Mouse (Mus musculus) urinary bladder, postnatal 0 days (tissue): Measurements from ENCODE around the gene Hist1h2bm. TPM values are rescaled to one million over a fixed set of nuclear protein-coding genes. Genes with fewer than 3 reads are reported as not detected.

Source experiments
- microRNA-seq: library from miRNA; unstranded; fragments of <30 nt; microRNA quantifications from one replicate; pipeline ENCODE4, GENCODE M21; 2016
- polyA plus RNA-seq: library from polyadenylated mRNA; unstranded; fragments of >200 nt; fragmentation: Nextera tagmentation; extraction: Ambion mirVana; gene quantifications from 2 replicates; pipeline ENCODE4 v1.2.1, GENCODE M21; 2015

Hist1h2bm gene
- 0.61 and 1.5 TPM in 2 replicates for polyA plus RNA-seq

DNA sequence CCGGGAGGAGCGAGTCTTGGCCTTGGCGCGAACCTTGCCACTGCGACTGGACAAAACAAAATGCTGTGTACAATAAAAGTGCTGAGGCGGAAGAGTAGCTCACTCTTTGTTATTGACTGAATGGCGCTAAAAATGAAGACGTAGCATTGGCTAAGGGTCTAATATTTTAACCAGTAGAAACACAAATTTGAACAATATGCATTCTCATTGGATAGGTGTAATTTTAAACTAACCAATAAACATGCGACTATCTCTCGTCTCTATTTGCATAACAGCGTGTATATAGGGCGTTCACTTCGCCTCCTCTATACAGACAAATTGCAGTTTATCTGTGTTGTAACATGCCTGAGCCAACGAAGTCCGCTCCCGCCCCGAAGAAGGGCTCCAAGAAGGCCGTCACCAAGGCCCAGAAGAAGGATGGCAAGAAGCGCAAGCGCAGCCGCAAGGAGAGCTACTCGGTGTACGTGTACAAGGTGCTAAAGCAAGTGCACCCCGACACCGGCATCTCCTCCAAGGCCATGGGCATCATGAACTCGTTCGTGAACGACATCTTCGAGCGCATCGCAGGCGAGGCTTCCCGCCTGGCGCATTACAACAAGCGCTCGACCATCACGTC, at the start of gene Hist1h2bm:
Gene Hist1h2bm, plus strand, starts transcription at position 288 of the 616 bp plus-strand sequence.

DNA sequence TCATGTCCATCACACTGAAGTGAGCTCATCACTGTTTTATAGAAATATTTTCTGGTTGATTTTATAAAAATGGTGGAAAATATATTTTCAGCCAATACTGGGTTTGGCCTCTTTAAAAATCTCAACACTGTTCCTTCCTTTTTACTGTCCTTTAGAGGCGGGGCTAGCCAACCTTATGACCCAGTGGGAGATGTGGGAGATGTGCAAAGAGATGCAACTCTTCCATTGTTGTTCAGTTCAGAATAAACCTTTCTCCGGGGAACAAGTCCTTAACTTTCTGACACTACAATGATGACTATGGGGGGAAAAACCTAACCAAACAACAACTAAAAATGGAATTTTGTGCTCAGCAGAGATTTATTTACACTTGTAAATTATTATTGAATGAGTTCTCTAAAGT, 44.5 kb upstream of the Hist1h2bm start, which contains the start of gene Olfr1360:
Gene Olfr1360, minus strand, starts transcription at position 101 of the 400 bp plus-strand sequence.

DNA sequence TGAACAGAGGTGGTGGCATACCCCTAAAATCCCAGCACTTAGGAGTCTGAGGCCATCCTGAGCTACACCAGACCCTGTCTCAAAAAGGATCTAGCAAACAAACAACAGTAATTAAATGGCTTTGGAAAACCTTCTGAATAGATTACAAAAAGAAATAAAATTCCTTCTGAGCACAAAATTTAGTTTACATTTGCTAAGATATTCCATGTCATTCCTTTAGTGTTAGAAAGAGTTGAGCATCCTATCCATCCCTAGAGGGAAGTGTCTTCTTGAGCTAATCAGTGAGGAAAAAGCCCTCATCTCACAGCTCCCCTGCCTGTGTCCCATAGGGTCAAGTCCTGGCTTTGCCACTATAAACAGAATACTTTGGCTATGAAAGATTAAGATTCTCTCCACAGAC, 24.0 kb upstream of the Hist1h2bm start, which contains the start of gene Olfr1359:
Gene Olfr1359, plus strand, starts transcription at position 301 of the 400 bp plus-strand sequence.

DNA sequence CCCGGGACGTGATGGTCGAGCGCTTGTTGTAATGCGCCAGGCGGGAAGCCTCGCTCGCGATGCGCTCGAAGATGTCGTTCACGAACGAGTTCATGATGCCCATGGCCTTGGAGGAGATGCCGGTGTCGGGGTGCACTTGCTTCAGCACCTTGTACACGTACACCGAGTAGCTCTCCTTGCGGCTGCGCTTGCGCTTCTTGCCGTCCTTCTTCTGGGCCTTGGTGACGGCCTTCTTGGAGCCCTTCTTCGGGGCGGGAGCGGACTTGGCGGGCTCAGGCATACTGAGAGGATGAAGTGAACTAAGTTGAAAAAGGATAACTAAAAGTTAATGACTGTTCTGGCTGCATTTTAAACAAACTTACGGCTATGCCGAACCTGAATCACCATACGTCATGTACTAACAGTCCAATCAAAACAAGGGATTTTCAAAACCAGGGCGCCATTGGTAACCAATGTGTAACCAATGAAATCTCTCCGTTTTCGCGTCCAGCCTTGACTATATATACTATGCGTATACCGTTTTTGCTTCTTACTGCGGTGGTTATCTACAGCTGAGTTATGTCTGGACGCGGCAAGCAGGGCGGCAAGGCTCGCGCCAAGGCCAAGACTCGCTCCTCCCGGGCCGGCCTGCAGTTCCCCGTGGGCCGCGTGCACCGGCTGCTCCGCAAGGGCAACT, 5.8 kb upstream of the Hist1h2bm start, which contains the start of the genes Hist1h2bl and Hist1h2ai:
Gene Hist1h2bl, minus strand, starts transcription at position 280 of the 676 bp plus-strand sequence.
Gene Hist1h2ai, plus strand, starts transcription at position 559 of the 676 bp plus-strand sequence.

DNA sequence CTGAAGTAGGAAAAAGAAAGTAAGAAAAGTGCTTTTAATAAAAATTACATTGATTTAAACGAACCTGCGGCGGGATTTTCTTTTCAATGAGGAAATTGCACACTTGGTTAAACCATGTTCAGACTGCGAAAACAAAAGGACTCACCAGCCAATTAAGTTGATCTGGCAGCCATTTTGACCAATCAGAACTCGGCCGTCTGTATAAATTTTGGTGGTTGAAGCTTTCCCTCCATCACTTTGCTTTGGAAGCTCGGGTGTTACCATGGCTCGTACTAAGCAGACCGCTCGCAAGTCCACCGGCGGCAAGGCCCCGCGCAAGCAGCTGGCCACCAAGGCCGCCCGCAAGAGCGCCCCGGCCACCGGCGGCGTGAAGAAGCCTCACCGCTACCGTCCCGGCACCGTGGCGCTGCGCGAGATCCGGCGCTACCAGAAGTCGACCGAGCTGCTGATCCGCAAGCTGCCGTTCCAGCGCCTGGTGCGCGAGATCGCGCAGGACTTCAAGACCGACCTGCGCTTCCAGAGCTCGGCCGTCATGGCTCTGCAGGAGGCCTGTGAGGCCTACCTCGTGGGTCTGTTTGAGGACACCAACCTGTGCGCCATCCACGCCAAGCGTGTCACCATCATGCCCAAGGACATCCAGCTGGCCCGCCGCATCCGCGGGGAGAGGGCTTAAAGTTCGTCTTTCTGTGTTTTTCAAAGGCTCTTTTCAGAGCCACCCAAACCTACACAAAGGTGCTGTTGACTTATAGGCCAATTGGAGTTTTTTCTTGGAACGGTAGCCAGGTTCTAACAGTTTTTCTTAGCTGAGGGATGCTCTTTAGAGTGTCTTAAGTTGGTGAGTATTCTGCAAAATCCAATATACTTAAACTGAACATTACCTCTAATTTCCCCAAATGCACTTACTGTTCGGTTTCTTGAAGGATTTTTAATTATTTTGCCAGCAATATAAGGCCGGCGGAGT, 4.2 kb upstream of the Hist1h2bm start, which contains the start of gene Hist1h3h:
Gene Hist1h3h, plus strand, starts transcription at position 263 of the 961 bp plus-strand sequence.

DNA sequence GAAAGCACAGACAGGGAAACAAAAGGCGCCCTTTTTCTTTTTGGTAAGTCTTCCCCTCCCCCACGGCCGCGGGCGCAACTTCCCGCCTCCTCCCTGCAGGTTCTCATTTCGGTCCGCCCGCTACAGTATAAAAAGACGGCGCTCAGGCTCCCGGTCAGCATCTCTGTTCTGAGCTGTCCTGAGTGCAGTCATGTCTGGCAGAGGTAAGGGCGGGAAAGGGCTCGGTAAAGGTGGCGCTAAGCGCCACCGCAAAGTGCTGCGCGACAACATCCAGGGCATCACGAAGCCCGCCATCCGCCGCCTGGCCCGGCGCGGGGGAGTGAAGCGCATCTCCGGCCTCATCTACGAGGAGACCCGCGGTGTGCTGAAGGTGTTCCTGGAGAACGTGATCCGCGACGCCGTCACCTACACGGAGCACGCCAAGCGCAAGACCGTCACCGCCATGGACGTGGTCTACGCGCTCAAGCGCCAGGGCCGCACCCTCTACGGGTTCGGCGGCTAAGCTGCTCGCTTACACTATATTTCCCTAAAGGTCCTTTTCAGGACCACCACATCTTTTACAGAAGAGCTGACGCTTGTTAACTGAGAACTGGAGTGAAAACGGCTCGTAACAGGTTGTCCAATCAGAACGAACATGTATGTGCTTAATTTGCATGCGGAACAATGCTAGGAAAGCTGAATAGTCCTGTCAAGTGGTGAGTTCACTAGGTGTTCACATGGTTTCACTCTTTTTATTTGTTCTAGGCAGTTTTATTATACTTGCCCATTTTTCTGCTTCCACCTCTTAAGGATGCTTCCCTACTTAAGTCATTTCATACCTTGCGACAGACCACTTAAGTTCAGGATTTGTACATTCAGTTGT, 13.3 kb downstream of the Hist1h2bm start, which contains the start of gene Hist1h4j:
Gene Hist1h4j, plus strand, starts transcription at position 159 of the 862 bp plus-strand sequence.

DNA sequence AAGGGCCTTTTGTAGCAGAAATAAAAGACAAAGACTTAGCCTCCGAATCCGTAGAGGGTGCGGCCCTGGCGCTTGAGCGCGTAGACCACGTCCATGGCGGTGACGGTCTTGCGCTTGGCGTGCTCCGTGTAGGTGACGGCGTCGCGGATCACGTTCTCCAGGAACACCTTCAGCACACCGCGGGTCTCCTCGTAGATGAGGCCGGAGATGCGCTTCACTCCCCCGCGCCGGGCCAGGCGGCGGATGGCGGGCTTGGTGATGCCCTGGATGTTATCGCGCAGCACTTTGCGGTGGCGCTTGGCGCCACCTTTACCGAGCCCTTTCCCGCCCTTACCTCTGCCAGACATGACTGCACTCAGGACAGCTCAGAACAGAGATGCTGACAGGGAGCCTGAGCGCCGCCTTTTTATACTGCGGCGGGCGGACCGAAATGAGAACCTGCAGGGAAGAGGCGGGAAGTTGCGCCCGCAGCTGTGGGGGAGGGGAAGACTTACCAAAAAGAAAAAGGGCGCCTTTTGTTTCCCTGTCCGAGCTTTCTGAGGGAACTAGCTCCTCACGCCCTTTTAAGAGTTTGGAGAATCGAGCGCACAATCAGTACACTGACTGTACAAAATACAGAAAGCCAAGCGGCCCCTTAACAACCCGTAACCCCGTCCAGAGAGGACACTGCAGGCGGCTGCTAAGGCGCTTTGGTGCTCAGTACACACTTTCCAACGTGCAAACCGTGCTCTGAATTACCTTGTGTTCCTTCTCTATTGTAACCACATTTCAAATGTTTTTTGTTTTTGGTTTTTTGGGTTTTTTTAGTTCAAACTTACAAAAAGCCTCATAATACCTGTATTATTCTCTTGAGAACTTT, 28.5 kb downstream of the Hist1h2bm start, which contains the start of gene Hist1h4k:
Gene Hist1h4k, minus strand, starts transcription at position 347 of the 859 bp plus-strand sequence.

DNA sequence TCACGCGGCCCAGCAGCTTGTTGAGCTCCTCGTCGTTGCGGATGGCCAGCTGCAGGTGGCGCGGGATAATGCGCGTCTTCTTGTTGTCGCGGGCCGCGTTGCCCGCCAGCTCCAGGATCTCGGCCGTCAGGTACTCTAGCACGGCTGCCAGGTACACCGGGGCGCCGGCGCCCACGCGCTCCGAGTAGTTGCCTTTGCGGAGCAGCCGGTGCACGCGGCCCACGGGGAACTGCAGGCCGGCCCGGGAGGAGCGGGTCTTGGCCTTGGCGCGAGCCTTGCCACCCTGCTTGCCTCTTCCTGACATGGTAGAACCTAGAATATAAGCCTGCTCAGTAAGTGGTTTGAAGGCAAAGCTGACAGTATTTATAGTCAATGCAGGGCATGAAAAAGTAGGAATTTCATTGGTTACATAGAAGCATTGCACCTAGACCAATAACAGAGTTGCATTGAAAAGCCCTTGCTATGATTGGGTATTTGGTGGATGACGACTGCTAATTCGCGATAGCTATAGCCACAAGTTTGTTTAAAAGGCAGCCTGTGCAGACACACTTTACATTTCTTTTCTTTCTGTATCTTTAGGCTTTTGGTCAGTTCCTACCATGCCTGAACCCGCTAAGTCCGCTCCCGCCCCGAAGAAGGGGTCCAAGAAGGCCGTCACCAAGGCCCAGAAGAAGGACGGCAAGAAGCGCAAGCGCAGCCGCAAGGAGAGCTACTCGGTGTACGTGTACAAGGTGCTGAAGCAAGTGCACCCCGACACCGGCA, 31.9 kb downstream of the Hist1h2bm start, which contains the start of the genes Hist1h2ak and Hist1h2bn:
Gene Hist1h2ak, minus strand, starts transcription at position 304 of the 762 bp plus-strand sequence.
Gene Hist1h2bn, plus strand, starts transcription at position 600 of the 762 bp plus-strand sequence.

Small RNA genes within 50 kb of the gene (microRNA-seq; reads per million reads assigned to microRNA genes)
- gene Gm44357 (not detected), gene Gm44367 (not detected), gene Gm44454 (not detected)

Other genes starting within 250 kb of the Hist1h2bm start
- gene Zkscan4, start 243.1 kb upstream of the Hist1h2bm start, polyA plus RNA-seq = 1.2 and 2.0 TPM in 2 replicates
- not detected in 2 replicates for gene Gm10065, start 242.6 kb upstream of the Hist1h2bm start, polyA plus RNA-seq
- 0.33 and 0.37 TPM in 2 replicates for gene AK157302, start 226.8 kb upstream of the Hist1h2bm start, polyA plus RNA-seq
- gene Gm11273, start 220.6 kb upstream of the Hist1h2bm start, polyA plus RNA-seq = 9.9 and 11.1 TPM in 2 replicates
- gene Zkscan8, start 190.9 kb upstream of the Hist1h2bm start, polyA plus RNA-seq = 2.0 and 2.8 TPM in 2 replicates
- gene Olfr1366, start 179.2 kb upstream of the Hist1h2bm start, polyA plus RNA-seq = 0.13 TPM in 1 of 2 replicates, not detected in the other
- gene Olfr1535, start 162.2 kb upstream of the Hist1h2bm start, polyA plus RNA-seq = not detected in 2 replicates
- not detected in 2 replicates for gene Olfr1364, start 140.3 kb upstream of the Hist1h2bm start, polyA plus RNA-seq
- not detected in 2 replicates for gene Olfr1362, start 108.0 kb upstream of the Hist1h2bm start, polyA plus RNA-seq
- gene Olfr11, start 79.5 kb upstream of the Hist1h2bm start, polyA plus RNA-seq = not detected in 2 replicates
- not detected in 2 replicates for gene Olfr1361, start 58.7 kb upstream of the Hist1h2bm start, polyA plus RNA-seq
- not detected in 2 replicates for gene Olfr1360, start 44.6 kb upstream of the Hist1h2bm start, polyA plus RNA-seq
- not detected in 2 replicates for gene Olfr1359, start 23.9 kb upstream of the Hist1h2bm start, polyA plus RNA-seq
- gene Hist1h2bl, start 5.9 kb upstream of the Hist1h2bm start, polyA plus RNA-seq = 1.2 TPM in 1 of 2 replicates, not detected in the other
- 3.3 and 6.2 TPM in 2 replicates for gene Hist1h2ai, start 5.6 kb upstream of the Hist1h2bm start, polyA plus RNA-seq
- gene Hist1h3h, start 4.4 kb upstream of the Hist1h2bm start, polyA plus RNA-seq = 1.3 and 3.8 TPM in 2 replicates
- gene Hist1h4j, start 13.0 kb downstream of the Hist1h2bm start, polyA plus RNA-seq = 0.85 and 1.5 TPM in 2 replicates
- 1.3 and 2.3 TPM in 2 replicates for gene Hist1h4k, start 28.5 kb downstream of the Hist1h2bm start, polyA plus RNA-seq
- gene Hist1h2ak, start 31.8 kb downstream of the Hist1h2bm start, polyA plus RNA-seq = 7.2 and 7.5 TPM in 2 replicates
- 1.3 TPM in 1 of 2 replicates, not detected in the other for gene Hist1h2bn, start 32.1 kb downstream of the Hist1h2bm start, polyA plus RNA-seq
- gene Hist1h1b, start 58.6 kb downstream of the Hist1h2bm start, polyA plus RNA-seq = 4.7 and 7.0 TPM in 2 replicates
- gene Hist1h3i, start 61.3 kb downstream of the Hist1h2bm start, polyA plus RNA-seq = 17.8 and 25.6 TPM in 2 replicates
- gene Hist1h2an, start 65.2 kb downstream of the Hist1h2bm start, polyA plus RNA-seq = 1.5 and 4.1 TPM in 2 replicates
- 0.54 TPM in 1 of 2 replicates, not detected in the other for gene Hist1h2bp, start 65.4 kb downstream of the Hist1h2bm start, polyA plus RNA-seq
- gene Hist1h2bq, start 88.2 kb downstream of the Hist1h2bm start, polyA plus RNA-seq = 3.9 and 5.8 TPM in 2 replicates
- gene Hist1h2ao, start 88.4 kb downstream of the Hist1h2bm start, polyA plus RNA-seq = 3.7 TPM in 1 of 2 replicates, not detected in the other
- not detected in 2 replicates for gene Hist1h4m, start 89.7 kb downstream of the Hist1h2bm start, polyA plus RNA-seq
- gene Hist1h4n, start 110.2 kb downstream of the Hist1h2bm start, polyA plus RNA-seq = 8.8 and 12.8 TPM in 2 replicates
- gene Hist1h2ap, start 111.5 kb downstream of the Hist1h2bm start, polyA plus RNA-seq = 721 and 1,071 TPM in 2 replicates
- 3.3 and 6.2 TPM in 2 replicates for gene Hist1h2br, start 111.7 kb downstream of the Hist1h2bm start, polyA plus RNA-seq
- 1.1 and 1.2 TPM in 2 replicates for gene Zfp184, start 223.1 kb downstream of the Hist1h2bm start, polyA plus RNA-seq